Mouse (Mus musculus) small intestine, adult 2 months (tissue): ENCODE measurements around the gene Dph5.

Source experiments
- CTCF ChIP-seq: fragments of 200-500 bp; IDR thresholded peaks from 2 replicates; pipeline ENCODE4 v1.5.1; 2012; ENCODE audit warnings: low read depth, mild to moderate bottlenecking, control low read depth, inconsistent platforms, low read length, moderate library complexity, mixed read lengths; ENCODE audit not compliant: insufficient replicate concordance, insufficient read length; ENCODE audit errors: extremely low read depth
- POLR2A ChIP-seq: fragments of 200-500 bp; IDR thresholded peaks from 2 replicates; pipeline ENCODE4 v1.6.1; 2012; ENCODE audit warnings: low read depth, mild to moderate bottlenecking, control low read depth, inconsistent platforms, low read length, moderate library complexity

DNA sequence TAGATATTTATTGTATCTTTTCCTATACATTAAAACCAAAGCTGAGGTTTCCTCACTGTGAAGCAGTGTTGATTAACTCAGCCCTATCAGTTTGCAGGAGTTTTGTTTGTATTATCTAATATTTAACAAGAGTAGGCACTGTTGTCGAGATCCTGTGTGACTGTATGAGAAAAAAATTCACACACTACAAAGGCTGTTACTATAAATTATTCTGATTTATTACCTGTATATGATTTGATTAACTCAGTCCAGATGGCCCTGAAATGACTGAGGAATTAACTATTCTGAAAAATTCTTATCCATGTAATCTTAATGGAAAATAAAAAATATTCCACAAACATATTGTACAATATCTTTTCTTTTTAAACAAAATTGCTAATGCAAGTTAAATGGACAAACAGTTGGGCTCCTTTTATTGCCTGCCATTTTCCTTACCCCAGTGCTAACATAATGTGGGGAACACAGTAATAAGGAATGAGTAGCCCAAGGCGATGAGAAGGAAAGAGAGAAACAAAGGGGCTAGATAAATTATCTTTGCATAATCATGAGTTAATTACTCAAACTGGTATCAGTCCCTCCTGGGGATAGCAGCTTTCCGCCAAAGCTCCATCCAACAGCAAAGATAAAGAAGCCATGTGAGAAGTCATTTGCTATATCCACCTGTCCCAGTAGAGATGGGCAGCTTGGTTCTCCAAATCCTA lies 61.7 kb downstream of the Dph5 start:
- TF ChIP-seq CTCF (no peak), POLR2A (no peak)
